Mouse (Mus musculus): ENCODE measurements at regions not wholly inside any gene's neighbourhood (a gene's known extent, or its start where the extent isn't known, plus 50 kb on each side); places are given as distances from the start of the nearest gene placed in this dataset.

DNA sequence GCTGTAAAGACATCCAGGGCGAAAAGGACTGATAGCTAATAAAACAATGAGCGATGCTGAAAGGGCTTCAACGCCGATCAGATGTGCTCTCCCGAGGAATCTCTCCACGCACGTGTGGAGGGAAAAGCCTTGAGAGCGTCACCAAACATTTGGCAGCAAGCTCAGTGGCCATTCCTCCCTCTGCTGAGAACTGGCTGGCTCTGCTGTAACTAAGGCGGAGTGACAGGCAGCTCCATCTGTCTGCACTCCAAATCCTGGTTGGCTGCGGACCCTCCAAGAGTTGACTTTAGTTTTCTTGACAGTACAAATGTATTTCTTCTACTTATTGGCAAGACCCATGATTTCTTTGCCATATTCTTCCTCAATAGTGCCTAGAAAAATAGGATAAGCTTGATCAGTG is 68.5 kb upstream of the Cxcl12 start:
- no peaks in the 10 kb centered on the region for H3K27me3 ChIP-seq (replicated peaks; ENCODE audit: control insufficient read depth, insufficient read depth, low read length)
- H3K27ac ChIP-seq (ENCODE audit: low read depth): no peak overlapping the region
- no peak overlapping the region for H3K4me2 ChIP-seq (ENCODE audit: low read length)
- ATAC-seq (replicated peaks; ENCODE audit: low FRiP score, low TSS enrichment, low read depth) (no peak), DNase-seq (ENCODE audit: low spot score) (no peak)
- H3K4me3 ChIP-seq (ENCODE audit: low read depth, low read length): no peak overlapping the region
- H3K4me1 ChIP-seq (replicated peaks; ENCODE audit: control insufficient read depth, insufficient read depth, low read length): peaks cover 2% of the 10 kb centered on the region; the same call in 1 of the 2 replicates
- H3K36me3 ChIP-seq (ENCODE audit: control insufficient read depth, insufficient read depth, low read length): no peaks in the 10 kb centered on the region
- 0 out of 2 replicates have a peak, but pooled peaks cover 3% of the 10 kb centered on the region for H3K9me3 ChIP-seq (ENCODE audit: control insufficient read depth, low read length)
- H3K9ac ChIP-seq (ENCODE audit: low read length): no peak overlapping the region
- 56% methylated on average over 10 of the region's 10 CpGs for WGBS

DNA sequence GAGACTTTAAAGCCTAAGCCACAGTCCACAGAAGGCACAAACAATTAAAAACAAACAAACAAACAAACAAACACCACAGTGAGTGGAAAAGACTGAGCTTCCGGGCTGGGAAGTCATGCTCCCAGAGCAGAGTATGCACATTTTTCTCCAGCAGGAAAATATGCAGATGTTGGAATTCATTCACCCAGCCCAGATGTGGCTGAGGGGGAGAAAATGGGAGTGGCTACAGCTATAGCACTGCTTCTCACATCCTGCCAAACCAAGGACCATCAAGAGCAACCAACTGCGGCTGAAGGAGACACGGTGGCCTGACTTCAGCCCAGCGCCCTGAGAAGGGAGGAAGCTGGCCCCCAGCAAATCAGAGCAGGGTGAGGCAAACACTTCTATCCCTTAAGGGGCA is 65.6 kb upstream of the Cxcl12 start:
- H3K27me3 ChIP-seq (replicated peaks; ENCODE audit: control insufficient read depth, insufficient read depth, low read length): no peaks in the 10 kb centered on the region
- no peak overlapping the region for H3K9ac ChIP-seq (ENCODE audit: low read length)
- ATAC-seq (replicated peaks; ENCODE audit: low FRiP score, low TSS enrichment, low read depth) (no peak), DNase-seq (ENCODE audit: low spot score) (no peak)
- H3K36me3 ChIP-seq (ENCODE audit: control insufficient read depth, insufficient read depth, low read length): no peaks in the 10 kb centered on the region
- H3K27ac ChIP-seq (ENCODE audit: low read depth): no peak overlapping the region
- 59% methylated on average over 4 of the region's 4 CpGs for WGBS
- no peak overlapping the region for H3K4me2 ChIP-seq (ENCODE audit: low read length)
- no peaks in the 10 kb centered on the region for H3K9me3 ChIP-seq (ENCODE audit: control insufficient read depth, low read length)
- peaks cover 13% of the 10 kb centered on the region; the same call in 1 of the 2 replicates for H3K4me1 ChIP-seq (replicated peaks; ENCODE audit: control insufficient read depth, insufficient read depth, low read length)
- no peak overlapping the region for H3K4me3 ChIP-seq (ENCODE audit: low read depth, low read length)

DNA sequence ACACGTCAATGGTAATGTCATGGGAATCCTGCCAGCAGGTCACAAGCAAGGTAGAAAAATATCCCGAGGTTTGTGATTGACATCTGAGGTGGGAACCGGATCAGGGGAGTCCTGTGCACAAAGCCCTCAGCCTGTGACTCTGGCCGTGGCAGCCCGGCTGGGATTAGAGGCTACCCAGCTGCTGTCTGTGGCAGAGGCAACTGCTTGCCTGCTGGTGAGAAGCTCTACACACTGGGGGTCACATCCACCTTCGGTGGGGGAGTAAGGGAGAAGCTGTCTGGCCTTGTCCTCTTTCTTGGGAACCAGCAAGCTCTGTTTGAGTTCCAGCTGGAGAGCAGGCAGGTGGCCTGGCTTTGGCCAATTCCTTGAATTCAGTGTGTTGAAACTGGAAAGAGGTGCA is 64.3 kb upstream of the Cxcl12 start:
- Histone ChIP-seq H3K9me3 (ENCODE audit: control insufficient read depth, low read length) (no peaks in the 10 kb centered on the region), H3K27me3 (replicated peaks; ENCODE audit: control insufficient read depth, insufficient read depth, low read length) (no peaks in the 10 kb centered on the region), H3K4me2 (ENCODE audit: low read length) (no peak overlapping the region), H3K9ac (ENCODE audit: low read length) (no peak overlapping the region), H3K27ac (ENCODE audit: low read depth) (no peak overlapping the region), H3K4me1 (replicated peaks; ENCODE audit: control insufficient read depth, insufficient read depth, low read length) (peaks cover 13% of the 10 kb centered on the region; the same call in 1 of the 2 replicates), H3K36me3 (ENCODE audit: control insufficient read depth, insufficient read depth, low read length) (no peaks in the 10 kb centered on the region), H3K4me3 (ENCODE audit: low read depth, low read length) (no peak overlapping the region)
- WGBS: 79% methylated on average over 6 of the region's 6 CpGs
- DNase-seq (ENCODE audit: low spot score) (no peak), ATAC-seq (replicated peaks; ENCODE audit: low FRiP score, low TSS enrichment, low read depth) (no peak)

DNA sequence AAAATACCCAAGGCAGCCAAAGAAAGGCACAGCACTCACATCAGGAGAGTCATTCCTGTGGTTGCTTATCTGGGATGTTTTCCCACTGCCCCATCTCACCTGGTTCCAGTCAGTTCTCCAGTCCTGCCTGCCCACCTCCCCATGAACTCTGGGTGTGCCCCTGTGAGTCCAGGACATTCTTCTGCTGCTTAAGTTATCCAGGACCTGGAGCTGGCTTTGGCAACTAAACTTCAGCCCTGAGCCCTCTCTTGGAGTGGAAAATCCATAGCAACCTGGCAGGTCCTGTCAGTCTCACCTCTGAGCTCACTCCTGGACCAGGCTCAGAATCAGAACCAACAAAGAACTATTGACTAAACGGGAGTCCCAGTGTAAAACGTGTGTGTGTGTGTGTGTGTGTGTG is 63.9 kb upstream of the Cxcl12 start:
- DNase-seq (ENCODE audit: low spot score) (no peak), ATAC-seq (replicated peaks; ENCODE audit: low FRiP score, low TSS enrichment, low read depth) (no peak)
- peaks cover 13% of the 10 kb centered on the region; the same call in 1 of the 2 replicates for H3K4me1 ChIP-seq (replicated peaks; ENCODE audit: control insufficient read depth, insufficient read depth, low read length)
- H3K9ac ChIP-seq (ENCODE audit: low read length): no peak overlapping the region
- no peak overlapping the region for H3K4me3 ChIP-seq (ENCODE audit: low read depth, low read length)
- no peak overlapping the region for H3K4me2 ChIP-seq (ENCODE audit: low read length)
- 71% methylated on average over 2 of the region's 2 CpGs for WGBS
- H3K36me3 ChIP-seq (ENCODE audit: control insufficient read depth, insufficient read depth, low read length): no peaks in the 10 kb centered on the region
- no peak overlapping the region for H3K27ac ChIP-seq (ENCODE audit: low read depth)
- H3K9me3 ChIP-seq (ENCODE audit: control insufficient read depth, low read length): no peaks in the 10 kb centered on the region
- H3K27me3 ChIP-seq (replicated peaks; ENCODE audit: control insufficient read depth, insufficient read depth, low read length): no peaks in the 10 kb centered on the region

DNA sequence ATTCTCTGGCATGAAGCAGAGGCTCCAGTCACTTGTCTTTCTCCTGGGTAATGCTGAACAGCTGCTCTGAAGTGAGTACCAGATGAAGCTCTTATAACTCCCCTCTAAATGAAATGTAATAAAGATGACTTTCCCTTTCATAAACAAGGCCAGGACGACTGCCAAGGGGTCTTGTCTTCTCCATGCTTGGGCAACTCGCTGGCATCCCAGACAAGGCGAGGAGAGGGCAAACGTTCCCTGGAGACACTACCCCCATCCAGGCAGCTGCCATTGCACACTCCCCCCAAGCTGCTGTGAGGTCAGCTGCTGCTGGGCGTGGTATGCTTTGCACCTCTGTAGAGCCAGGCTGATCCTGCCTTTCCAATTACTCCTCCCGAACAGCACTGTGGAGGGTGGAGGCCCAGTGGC is 63.1 kb upstream of the Cxcl12 start:
- no peak overlapping the region for H3K9ac ChIP-seq (ENCODE audit: low read length)
- ATAC-seq (replicated peaks; ENCODE audit: low FRiP score, low TSS enrichment, low read depth): no peak; the same call in 1 of the 2 replicates
- no peak for DNase-seq (ENCODE audit: low spot score)

DNA sequence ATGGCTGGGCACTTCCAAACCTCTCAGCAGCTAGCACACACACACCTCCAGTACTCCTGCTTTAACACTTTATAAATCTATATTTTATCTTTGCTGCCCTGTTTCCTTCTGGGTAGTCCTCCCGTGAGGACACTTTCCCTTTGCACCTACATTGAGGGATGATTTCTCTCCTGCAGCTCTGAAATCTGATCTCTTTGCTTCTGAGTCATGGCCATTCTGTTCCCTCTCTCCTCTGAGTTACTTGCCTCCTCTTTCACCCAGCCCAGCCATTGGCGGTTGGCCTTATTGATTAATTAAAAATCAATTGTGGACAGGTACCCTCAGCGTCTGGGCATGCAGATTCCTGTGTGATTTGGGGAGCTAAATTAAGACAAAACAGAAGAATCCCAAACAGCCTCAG is 58.0 kb upstream of the Cxcl12 start:
- Histone ChIP-seq H3K4me1 (replicated peaks; ENCODE audit: control insufficient read depth, insufficient read depth, low read length) (peaks cover 7% of the 10 kb centered on the region; the same call in 1 of the 2 replicates), H3K9ac (ENCODE audit: low read length) (no peak overlapping the region), H3K36me3 (ENCODE audit: control insufficient read depth, insufficient read depth, low read length) (no peaks in the 10 kb centered on the region), H3K4me2 (ENCODE audit: low read length) (no peak overlapping the region), H3K27ac (ENCODE audit: low read depth) (no peak overlapping the region), H3K27me3 (replicated peaks; ENCODE audit: control insufficient read depth, insufficient read depth, low read length) (no peaks in the 10 kb centered on the region), H3K4me3 (ENCODE audit: low read depth, low read length) (no peak overlapping the region), H3K9me3 (ENCODE audit: control insufficient read depth, low read length) (no peaks in the 10 kb centered on the region)
- 50% methylated on average over 3 of the region's 3 CpGs for WGBS
- no peak for DNase-seq (ENCODE audit: low spot score)
- ATAC-seq (replicated peaks; ENCODE audit: low FRiP score, low TSS enrichment, low read depth): no peak

More for the DNA sequence above, 63.1 kb upstream of the Cxcl12 start:
- Histone ChIP-seq H3K4me3 (ENCODE audit: low read depth, low read length) (no peak overlapping the region), H3K9me3 (ENCODE audit: control insufficient read depth, low read length) (no peaks in the 10 kb centered on the region), H3K4me1 (replicated peaks; ENCODE audit: control insufficient read depth, insufficient read depth, low read length) (peaks cover 13% of the 10 kb centered on the region; the same call in 1 of the 2 replicates), H3K4me2 (ENCODE audit: low read length) (no peak overlapping the region), H3K36me3 (ENCODE audit: control insufficient read depth, insufficient read depth, low read length) (no peaks in the 10 kb centered on the region), H3K27me3 (replicated peaks; ENCODE audit: control insufficient read depth, insufficient read depth, low read length) (no peaks in the 10 kb centered on the region), H3K27ac (ENCODE audit: low read depth) (no peak overlapping the region)
- WGBS: 27% methylated on average over 6 of the region's 6 CpGs

- Histone ChIP-seq H3K4me1 (replicated peaks; ENCODE audit: control insufficient read depth, insufficient read depth, low read length) (no peaks in the 10 kb centered on the region), H3K9me3 (ENCODE audit: control insufficient read depth, low read length) (no peaks in the 10 kb centered on the region), H3K4me3 (ENCODE audit: low read depth, low read length) (no peak overlapping the region), H3K27ac (ENCODE audit: low read depth) (no peak overlapping the region), H3K27me3 (replicated peaks; ENCODE audit: control insufficient read depth, insufficient read depth, low read length) (no peaks in the 10 kb centered on the region), H3K4me2 (ENCODE audit: low read length) (no peak overlapping the region), H3K36me3 (ENCODE audit: control insufficient read depth, insufficient read depth, low read length) (no peaks in the 10 kb centered on the region), H3K9ac (ENCODE audit: low read length) (no peak overlapping the region)
- ATAC-seq (replicated peaks; ENCODE audit: low FRiP score, low TSS enrichment, low read depth): no peak
- DNase-seq (ENCODE audit: low spot score): no peak
- WGBS: 66% methylated on average over 8 of the region's 8 CpGs
These were observed 53.5 kb upstream of the Cxcl12 start for GRCm38 (mm10) chr6:117114859-117115258.

DNA sequence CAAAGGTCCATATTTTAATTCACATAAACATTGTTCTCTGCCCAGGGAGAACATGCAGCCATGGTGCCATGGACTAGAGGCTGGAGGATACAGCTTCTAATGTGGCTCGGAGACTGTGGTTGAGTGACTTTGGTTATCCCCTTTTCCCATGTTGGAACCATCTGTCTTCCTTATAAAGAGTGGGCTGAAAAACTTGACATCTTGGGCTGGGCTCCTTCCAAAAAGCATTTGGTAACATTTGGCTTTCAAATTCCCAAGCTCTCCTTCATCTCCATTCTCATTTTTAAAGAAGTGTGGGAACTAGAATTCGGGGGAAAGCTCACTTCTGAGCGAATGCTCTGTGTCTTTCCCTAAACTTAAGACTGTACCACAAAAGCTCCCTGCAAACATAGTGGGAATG is 50.3 kb upstream of the Cxcl12 start:
- Histone ChIP-seq H3K4me1 (replicated peaks; ENCODE audit: control insufficient read depth, insufficient read depth, low read length) (no peaks in the 10 kb centered on the region), H3K4me2 (ENCODE audit: low read length) (no peak overlapping the region), H3K27me3 (replicated peaks; ENCODE audit: control insufficient read depth, insufficient read depth, low read length) (no peaks in the 10 kb centered on the region), H3K9me3 (ENCODE audit: control insufficient read depth, low read length) (no peaks in the 10 kb centered on the region), H3K9ac (ENCODE audit: low read length) (no peak overlapping the region), H3K27ac (ENCODE audit: low read depth) (no peak overlapping the region), H3K36me3 (ENCODE audit: control insufficient read depth, insufficient read depth, low read length) (no peaks in the 10 kb centered on the region), H3K4me3 (ENCODE audit: low read depth, low read length) (no peak overlapping the region)
- ATAC-seq (replicated peaks; ENCODE audit: low FRiP score, low TSS enrichment, low read depth) (no peak), DNase-seq (ENCODE audit: low spot score) (no peak)
- WGBS: 81% methylated on average over 3 of the region's 3 CpGs

All from intestine, embryonic 14.5 days (tissue).